ENCODE assay signal across 22 mouse cellular contexts in genomic region chr2:91348936-91349335, GRCm38 (mm10).
DNase-seq lines count a peak whose midpoint lies in the region; ATAC-seq lines count a peak whose summit lies in the region.
"Had no signal": no experiment of that assay in that cellular context is flagged by ENCODE, and none has a peak within 500 bp of the region (broad histone marks: within the 10 kb centered on the region; RNA-seq: fewer than 3 reads in every experiment).

No protein-coding gene starts in this region.

- H3K9me3 ChIP-seq in kidney, embryonic 15.5 days (replicated peaks), result no peaks in the 10 kb centered on the region
- H3K9me3 ChIP-seq in intestine, embryonic 16.5 days (ENCODE audit: control insufficient read depth, low read length), result no peaks in the 10 kb centered on the region
- H3K9me3 ChIP-seq in stomach, embryonic 15.5 days, result no peaks in the 10 kb centered on the region
- no peaks in the 10 kb centered on the region for H3K9me3 ChIP-seq in forebrain, embryonic 14.5 days (replicated peaks; ENCODE audit: control insufficient read depth, low read length)
- H3K9me3 ChIP-seq: embryonic facial prominence, embryonic 12.5 days; forebrain, embryonic 13.5 days; heart, embryonic 10.5 days; limb, embryonic 13.5 days; midbrain, embryonic 15.5 days; neural tube, embryonic 15.5 days had no signal

- WGBS in kidney, embryonic 15.5 days, result 76% methylated on average over 4 of the region's 4 CpGs
- WGBS in intestine, embryonic 16.5 days, result 62% methylated on average over 4 of the region's 4 CpGs
- WGBS in stomach, embryonic 15.5 days, result 70% methylated on average over 4 of the region's 4 CpGs
- 50% methylated on average over 4 of the region's 4 CpGs for WGBS in forebrain, embryonic 14.5 days

- H3K4me2 ChIP-seq in kidney, embryonic 15.5 days, result no peak overlapping the region
- no peak overlapping the region for H3K4me2 ChIP-seq in intestine, embryonic 16.5 days (ENCODE audit: low read depth, low read length)
- no peak overlapping the region for H3K4me2 ChIP-seq in stomach, embryonic 15.5 days
- no peak overlapping the region for H3K4me2 ChIP-seq in forebrain, embryonic 14.5 days (ENCODE audit: low read length)
- H3K4me2 ChIP-seq: embryonic facial prominence, embryonic 12.5 days; forebrain, embryonic 13.5 days; hindbrain, embryonic 14.5 days; limb, embryonic 13.5 days; midbrain, embryonic 15.5 days; neural tube, embryonic 15.5 days had no signal

- H3K4me1 ChIP-seq in kidney, embryonic 15.5 days, result peaks cover 10% of the 10 kb centered on the region; the same call in 1 of the 2 replicates
- peaks cover 13% of the 10 kb centered on the region for H3K4me1 ChIP-seq in intestine, embryonic 16.5 days (ENCODE audit: control insufficient read depth, insufficient read depth, low read length)
- no peaks in the 10 kb centered on the region for H3K4me1 ChIP-seq in stomach, embryonic 15.5 days
- peaks cover 5% of the 10 kb centered on the region for H3K4me1 ChIP-seq in forebrain, embryonic 14.5 days (ENCODE audit: control insufficient read depth, insufficient read depth, low read length)
- H3K4me1 ChIP-seq: embryonic facial prominence, embryonic 12.5 days; limb, embryonic 13.5 days; midbrain, embryonic 15.5 days; neural tube, embryonic 15.5 days had no signal

- H3K9ac ChIP-seq in kidney, embryonic 15.5 days, result no peak overlapping the region
- H3K9ac ChIP-seq in intestine, embryonic 16.5 days (ENCODE audit: low read depth, low read length), result no peak overlapping the region
- H3K9ac ChIP-seq in stomach, embryonic 15.5 days, result no peak overlapping the region
- no peak overlapping the region for H3K9ac ChIP-seq in forebrain, embryonic 14.5 days (ENCODE audit: low read length)
- H3K9ac ChIP-seq: embryonic facial prominence, embryonic 12.5 days; forebrain, embryonic 13.5 days; hindbrain, embryonic 14.5 days; limb, embryonic 13.5 days; liver, embryonic 14.5 days; midbrain, embryonic 15.5 days; neural tube, embryonic 15.5 days had no signal

- peak overlapping the region; percentile 48; the same call in 1 of the 2 replicates for H3K27ac ChIP-seq in kidney, embryonic 15.5 days
- H3K27ac ChIP-seq in intestine, embryonic 16.5 days (ENCODE audit: low read length), result peak overlapping the region; percentile 89
- peak overlapping the region; percentile 61; the same call in 1 of the 2 replicates for H3K27ac ChIP-seq in stomach, embryonic 15.5 days
- no peak overlapping the region for H3K27ac ChIP-seq in forebrain, embryonic 14.5 days (ENCODE audit: low read depth, low read length)
- H3K27ac ChIP-seq: embryonic facial prominence, embryonic 12.5 days; forebrain, embryonic 13.5 days; heart, embryonic 10.5 days; hindbrain, embryonic 14.5 days; limb, embryonic 13.5 days; liver, embryonic 14.5 days; midbrain, embryonic 15.5 days; neural tube, embryonic 15.5 days had no signal

- no peak overlapping the region for H3K4me3 ChIP-seq in kidney, embryonic 15.5 days (replicated peaks)
- no peak overlapping the region for H3K4me3 ChIP-seq in intestine, embryonic 16.5 days (ENCODE audit: low read length)
- no peak overlapping the region for H3K4me3 ChIP-seq in stomach, embryonic 15.5 days (replicated peaks)
- no peak overlapping the region for H3K4me3 ChIP-seq in forebrain, embryonic 14.5 days (ENCODE audit: low read depth, low read length)
- H3K4me3 ChIP-seq: embryonic facial prominence, embryonic 12.5 days; erythroblast, embryonic 14.5 days; forebrain, embryonic 13.5 days; heart, embryonic 10.5 days; limb, embryonic 13.5 days; midbrain, embryonic 15.5 days; neural tube, embryonic 15.5 days had no signal

- H3K27me3 ChIP-seq in kidney, embryonic 15.5 days, result no peaks in the 10 kb centered on the region
- H3K27me3 ChIP-seq in intestine, embryonic 16.5 days (replicated peaks; ENCODE audit: control insufficient read depth, insufficient read depth, low read length), result no peaks in the 10 kb centered on the region
- no peaks in the 10 kb centered on the region for H3K27me3 ChIP-seq in stomach, embryonic 15.5 days (replicated peaks)
- H3K27me3 ChIP-seq in forebrain, embryonic 14.5 days (replicated peaks; ENCODE audit: control insufficient read depth, insufficient read depth, low read length), result no peaks in the 10 kb centered on the region
- H3K27me3 ChIP-seq: embryonic facial prominence, embryonic 12.5 days; forebrain, embryonic 13.5 days; limb, embryonic 13.5 days; midbrain, embryonic 15.5 days; neural tube, embryonic 15.5 days had no signal

- no peaks in the 10 kb centered on the region for H3K36me3 ChIP-seq in kidney, embryonic 15.5 days
- no peaks in the 10 kb centered on the region for H3K36me3 ChIP-seq in intestine, embryonic 16.5 days (ENCODE audit: control insufficient read depth, insufficient read depth, low read length)
- H3K36me3 ChIP-seq in stomach, embryonic 15.5 days, result no peaks in the 10 kb centered on the region
- no peaks in the 10 kb centered on the region for H3K36me3 ChIP-seq in forebrain, embryonic 14.5 days (ENCODE audit: control insufficient read depth, insufficient read depth, low read length)
- H3K36me3 ChIP-seq: embryonic facial prominence, embryonic 12.5 days; heart, embryonic 10.5 days; midbrain, embryonic 15.5 days; neural tube, embryonic 15.5 days had no signal

- ATAC-seq in kidney, embryonic 15.5 days (replicated peaks; ENCODE audit: low FRiP score), result no peak
- ATAC-seq in intestine, embryonic 16.5 days, result no peak
- ATAC-seq in stomach, embryonic 15.5 days (ENCODE audit: insufficient read depth, low FRiP score, low read depth), result no peak
- ATAC-seq in forebrain, embryonic 14.5 days, result no peak
- ATAC-seq: forebrain, embryonic 13.5 days; midbrain, embryonic 15.5 days had no signal

- no peak for DNase-seq in kidney, postnatal 14 days
- peak; percentile 62 for DNase-seq in lung, postnatal 10 days
- no peak for DNase-seq in left cerebral cortex, adult 9 months (ENCODE audit: low spot score in 2 of 2)
- DNase-seq in spleen, postnatal 10 days (ENCODE audit: low spot score in 2 of 2), result no peak
- DNase-seq in forebrain, embryonic 14.5 days (ENCODE audit: low spot score), result no peak
- DNase-seq: cerebellum, adult 8-10 months; gastrocnemius, postnatal 36 days; kidney, adult 11 months; spleen, adult 18-20 months; thymus, postnatal 14 days had no signal
